Mouse (Mus musculus) embryonic facial prominence, embryonic 15.5 days (tissue): ENCODE measurements around the gene Cdt1. TPM values are rescaled to one million over a fixed set of nuclear protein-coding genes. Genes with fewer than 3 reads are reported as not detected.
"Not testable (repeated sequence)": the region's sequence is repeated elsewhere in the genome, so short reads cannot be mapped to it uniquely, and the experiment has no call there.

Experiments used
- ATAC-seq: fragments of 200-750 bp; cut with Nextera tagmentation; 2 replicates; pipeline ENCODE4 v1.8.0; 2017; ENCODE audit warnings: low read depth, moderate TSS enrichment; ENCODE audit not compliant: insufficient number of reproducible peaks, low FRiP score, low TSS enrichment
- H3K27ac ChIP-seq: fragments of 300-500 bp; sonication (generic); replicated peaks from 2 replicates; pipeline ENCODE4 v1.5.1; 2015; ENCODE audit warnings: mild to moderate bottlenecking, inconsistent platforms
- H3K27me3 ChIP-seq: fragments of 300-500 bp; sonication (generic); 2 replicates; pipeline ENCODE4 v1.6.1; 2015; ENCODE audit warnings: inconsistent platforms
- H3K36me3 ChIP-seq: fragments of 300-500 bp; sonication (generic); 2 replicates; pipeline ENCODE4 v1.6.1; 2015; ENCODE audit warnings: mild to moderate bottlenecking, inconsistent platforms
- H3K4me1 ChIP-seq: fragments of 300-500 bp; sonication (generic); 2 replicates; pipeline ENCODE4 v1.6.1; 2015; ENCODE audit warnings: inconsistent platforms
- H3K4me2 ChIP-seq: fragments of 300-500 bp; sonication (generic); replicated peaks from 2 replicates; pipeline ENCODE4 v1.6.1; 2015; ENCODE audit warnings: mild to moderate bottlenecking, inconsistent platforms
- H3K4me3 ChIP-seq: fragments of 300-500 bp; sonication (generic); replicated peaks from 2 replicates; pipeline ENCODE4 v1.5.1; 2015; ENCODE audit warnings: mild to moderate bottlenecking, inconsistent platforms
- H3K9ac ChIP-seq: fragments of 300-500 bp; sonication (generic); 2 replicates; pipeline ENCODE4 v1.6.1; 2015; ENCODE audit warnings: inconsistent platforms
- H3K9me3 ChIP-seq: fragments of 300-500 bp; sonication (generic); replicated peaks from 2 replicates; pipeline ENCODE4 v1.6.1; 2016; ENCODE audit warnings: inconsistent platforms
- WGBS: fragments of 180-500 bp; shearing (Covaris S2); methylation state at CpG from one replicate; pipeline ENCODE4 v1.1.7; 2015; 5-methylcytosine and 5-hydroxymethylcytosine counted together
- polyA plus RNA-seq: library from polyadenylated mRNA; unstranded; fragments of >200 nt; fragmentation: Nextera tagmentation; extraction: Ambion mirVana; gene quantifications from 2 replicates; pipeline ENCODE4 v1.2.1, GENCODE M21; 2015

Gene Cdt1
- polyA plus RNA-seq, 1 experiment from 2014 or later, result 36.2 TPM

GRCm38 (mm10) chr8:122566766-122567165 lies 1.0 kb upstream of the Cdt1 start:
- Histone ChIP-seq H3K4me3 (peak overlapping the region; percentile 88), H3K4me1 (peaks cover 24% of the 10 kb centered on the region), H3K9me3 (no peaks in the 10 kb centered on the region), H3K27me3 (no peaks in the 10 kb centered on the region), H3K4me2 (peak overlapping the region; percentile 75), H3K9ac (0 out of 2 replicates have a peak overlapping the region, but pooled peaks have one; percentile 85), H3K27ac (peak overlapping the region; percentile 96), H3K36me3 (peaks cover 25% of the 10 kb centered on the region)
- ATAC-seq, result no peak
- 22% methylated on average over 6 of the region's 6 CpGs for WGBS

DNA sequence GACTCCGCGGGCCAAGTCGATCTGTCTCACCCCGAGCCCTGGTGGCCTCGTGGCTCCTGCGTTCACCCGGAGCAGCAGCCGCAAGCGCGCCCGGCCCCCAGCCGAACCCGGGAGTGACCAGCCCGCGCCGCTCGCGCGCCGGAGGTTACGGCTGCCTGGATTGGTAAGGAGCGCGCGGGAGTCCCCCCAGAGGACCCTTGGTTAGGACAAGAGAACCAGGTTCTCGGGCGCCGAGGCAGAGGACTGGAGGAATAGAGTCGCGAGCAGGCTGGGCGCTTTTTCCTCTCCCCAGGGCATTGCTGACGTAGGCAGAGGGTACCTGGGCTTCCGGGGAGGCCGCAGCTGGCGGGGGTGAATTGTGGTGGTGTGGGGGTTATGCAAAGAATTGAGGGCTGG lies 292 bp downstream of the Cdt1 start:
- Histone ChIP-seq H3K9me3 (no peaks in the 10 kb centered on the region), H3K9ac (peak overlapping the region; percentile 85), H3K36me3 (peaks cover 39% of the 10 kb centered on the region), H3K27me3 (no peaks in the 10 kb centered on the region), H3K4me1 (peaks cover 24% of the 10 kb centered on the region), H3K4me2 (peak overlapping the region; percentile 75), H3K4me3 (peak overlapping the region; percentile 88), H3K27ac (peak overlapping the region; percentile 96)
- ATAC-seq, result peak; percentile 7; the same call in 1 of the 2 replicates
- WGBS, result under 1% methylated on average over 34 of the region's 34 CpGs

DNA sequence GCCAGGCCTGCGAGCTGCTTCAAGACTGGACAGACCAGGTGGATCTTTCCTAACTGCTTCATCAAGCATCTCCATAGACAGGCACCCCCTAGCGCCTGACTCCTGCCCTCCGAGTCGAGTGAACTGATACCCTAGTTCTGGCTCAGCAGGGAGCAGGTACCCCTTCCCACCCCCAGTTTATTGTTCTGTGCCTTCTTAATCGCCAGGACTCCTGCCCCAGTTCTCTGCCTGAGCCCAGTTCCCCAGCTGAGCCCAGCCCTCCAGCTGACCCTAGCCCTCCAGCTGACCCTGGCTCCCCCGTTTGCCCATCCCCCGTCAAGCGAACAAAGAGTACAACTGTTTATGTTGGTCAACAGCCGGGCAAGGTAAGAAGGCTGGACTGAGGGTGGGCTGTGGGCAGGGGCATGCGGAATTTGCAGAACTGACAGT lies 1.1 kb downstream of the Cdt1 start:
- H3K27ac ChIP-seq, result 0 out of 2 replicates have a peak overlapping the region, but pooled peaks have one; percentile 7
- H3K4me1 ChIP-seq, result peaks cover 24% of the 10 kb centered on the region
- H3K27me3 ChIP-seq, result no peaks in the 10 kb centered on the region
- H3K9me3 ChIP-seq, result no peaks in the 10 kb centered on the region
- no peak for ATAC-seq
- peaks cover 44% of the 10 kb centered on the region for H3K36me3 ChIP-seq
- WGBS, result 12% methylated on average over 10 of the region's 10 CpGs
- H3K9ac ChIP-seq, result peak overlapping the region; percentile 28
- H3K4me2 ChIP-seq, result peak overlapping the region; percentile 75
- H3K4me3 ChIP-seq, result peak overlapping the region; percentile 88

DNA sequence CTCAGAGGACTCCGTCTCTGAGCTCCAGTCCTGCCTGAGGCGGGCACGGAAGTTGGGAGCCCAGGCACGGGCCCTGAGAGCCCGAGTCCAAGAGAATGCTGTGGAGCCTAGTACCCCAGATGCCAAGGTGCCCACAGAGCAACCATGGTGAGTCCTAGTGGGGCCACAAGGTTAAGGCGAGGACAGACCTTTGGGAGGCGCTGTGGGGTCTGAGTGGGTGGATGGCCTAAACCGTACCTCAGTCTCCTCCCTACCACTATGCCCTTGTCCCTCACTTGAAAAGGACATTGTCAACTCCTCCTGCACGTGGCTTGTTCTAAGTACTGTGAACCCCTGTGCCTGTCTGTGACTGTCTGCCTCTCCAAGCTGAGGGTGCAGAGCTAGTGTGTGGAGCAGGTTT lies 1.5 kb downstream of the Cdt1 start:
- Histone ChIP-seq H3K9ac (peak overlapping the region; percentile 28), H3K36me3 (peaks cover 48% of the 10 kb centered on the region), H3K4me2 (peak overlapping the region; percentile 75), H3K27ac (0 out of 2 replicates have a peak overlapping the region, but pooled peaks have one; percentile 7), H3K9me3 (no peaks in the 10 kb centered on the region), H3K4me1 (peaks cover 24% of the 10 kb centered on the region), H3K4me3 (peak overlapping the region; percentile 88), H3K27me3 (no peaks in the 10 kb centered on the region)
- 58% methylated on average over 9 of the region's 9 CpGs for WGBS
- ATAC-seq, result no peak

- Histone ChIP-seq H3K4me3 (no peak overlapping the region), H3K27ac (no peak overlapping the region), H3K36me3 (peaks cover 51% of the 10 kb centered on the region), H3K9me3 (no peaks in the 10 kb centered on the region), H3K9ac (no peak overlapping the region), H3K4me2 (no peak overlapping the region), H3K4me1 (peaks cover 31% of the 10 kb centered on the region), H3K27me3 (no peaks in the 10 kb centered on the region)
- 92% methylated on average over 16 of the region's 16 CpGs for WGBS
- ATAC-seq, result no peak
Measured at GRCm38 (mm10) chr8:122569996-122570395, 2.2 kb downstream of the Cdt1 start.

DNA sequence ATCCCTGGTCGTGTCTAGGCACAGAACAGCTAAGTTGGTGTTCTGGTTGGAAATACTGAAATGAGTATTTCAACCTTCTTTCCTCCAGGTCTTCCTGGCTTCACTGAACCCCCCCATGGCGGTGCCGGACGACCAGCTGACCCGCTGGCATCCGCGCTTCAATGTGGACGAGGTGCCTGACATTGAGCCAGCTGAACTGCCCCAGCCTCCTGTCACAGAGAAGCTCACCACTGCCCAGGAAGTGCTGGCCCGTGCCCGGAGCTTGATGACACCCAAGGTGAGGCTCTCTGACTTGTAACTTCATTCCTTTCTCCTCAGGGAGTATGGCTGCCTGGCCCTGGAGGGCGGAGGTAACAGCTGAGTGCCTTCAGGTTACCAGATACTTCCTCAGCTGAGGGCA lies 3.3 kb downstream of the Cdt1 start:
- Histone ChIP-seq H3K9me3 (no peaks in the 10 kb centered on the region), H3K36me3 (peaks cover 51% of the 10 kb centered on the region), H3K4me1 (peaks cover 42% of the 10 kb centered on the region), H3K27ac (no peak overlapping the region), H3K4me3 (no peak overlapping the region), H3K27me3 (no peaks in the 10 kb centered on the region), H3K4me2 (no peak overlapping the region), H3K9ac (no peak overlapping the region)
- 90% methylated on average over 11 of the region's 11 CpGs for WGBS
- ATAC-seq, result no peak

GRCm38 (mm10) chr8:122571750-122572267 lies 4.0 kb downstream of the Cdt1 start:
- WGBS, result 90% methylated on average over 17 of the region's 17 CpGs
- Histone ChIP-seq H3K36me3 (peaks cover 51% of the 10 kb centered on the region), H3K4me2 (no peak overlapping the region), H3K9ac (no peak overlapping the region), H3K4me1 (peaks cover 39% of the 10 kb centered on the region), H3K27me3 (no peaks in the 10 kb centered on the region), H3K4me3 (no peak overlapping the region), H3K9me3 (no peaks in the 10 kb centered on the region), H3K27ac (no peak overlapping the region)
- ATAC-seq, result no peak

GRCm38 (mm10) chr8:122572751-122573150 lies 4.9 kb downstream of the Cdt1 start:
- H3K9me3 ChIP-seq, result no peaks in the 10 kb centered on the region
- WGBS, result 90% methylated on average over 3 of the region's 3 CpGs
- peaks cover 51% of the 10 kb centered on the region for H3K36me3 ChIP-seq
- H3K27me3 ChIP-seq, result no peaks in the 10 kb centered on the region
- H3K4me1 ChIP-seq, result peaks cover 39% of the 10 kb centered on the region
- H3K9ac ChIP-seq, result no peak overlapping the region
- no peak overlapping the region; the same call in 1 of the 2 replicates for H3K27ac ChIP-seq
- no peak overlapping the region for H3K4me2 ChIP-seq
- no peak for ATAC-seq
- no peak overlapping the region for H3K4me3 ChIP-seq

DNA sequence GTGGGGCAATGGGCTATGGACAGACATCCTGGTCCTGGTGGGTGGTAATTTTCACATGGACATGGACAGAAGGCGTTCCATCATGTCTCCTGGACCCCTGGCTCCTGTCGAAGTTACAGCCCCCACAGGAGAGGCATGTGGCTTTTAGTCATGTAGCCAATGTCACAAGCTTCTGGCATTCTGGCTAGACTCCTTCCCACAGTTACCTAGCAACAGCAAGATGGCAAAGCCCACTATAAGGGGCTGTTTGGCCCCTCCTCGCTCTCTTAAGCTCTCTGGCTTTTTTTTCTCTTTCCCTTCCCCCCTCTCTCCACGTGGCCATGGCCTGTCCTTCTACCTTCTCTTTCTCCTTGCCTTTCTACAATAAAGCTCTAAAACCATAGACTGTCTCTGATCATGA lies 5.4 kb downstream of the Cdt1 start:
- 55% methylated on average over 4 of the region's 4 CpGs for WGBS
- H3K36me3 ChIP-seq, result peaks cover 51% of the 10 kb centered on the region
- not testable (repeated sequence) for H3K27ac ChIP-seq

DNA sequence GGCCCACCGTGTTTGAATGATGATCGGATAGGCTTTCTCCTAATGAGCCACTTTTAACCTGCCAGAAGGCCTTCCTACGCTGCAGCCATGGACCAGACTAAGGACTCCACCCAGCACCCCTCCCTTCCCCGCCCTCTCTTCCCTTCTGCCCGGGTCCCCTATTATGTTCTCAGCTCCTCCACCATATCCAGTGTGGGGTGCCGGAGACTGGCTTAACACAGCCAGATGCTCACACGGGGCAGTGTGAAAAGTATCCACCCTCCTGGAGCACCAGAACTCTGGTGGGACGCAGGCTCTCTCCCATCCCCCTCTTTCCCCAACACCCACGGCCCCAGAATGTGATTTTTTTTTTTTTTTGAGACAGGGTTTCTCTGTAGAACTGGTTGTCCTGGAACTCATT lies 5.8 kb downstream of the Cdt1 start:
- Histone ChIP-seq H3K36me3 (peaks cover 51% of the 10 kb centered on the region), H3K9ac (no peak overlapping the region), H3K27me3 (no peaks in the 10 kb centered on the region), H3K4me3 (no peak overlapping the region), H3K9me3 (no peaks in the 10 kb centered on the region), H3K27ac (no peak overlapping the region), H3K4me1 (peaks cover 41% of the 10 kb centered on the region), H3K4me2 (no peak overlapping the region)
- no peak for ATAC-seq
- 55% methylated on average over 9 of the region's 9 CpGs for WGBS

More for the DNA sequence above, 5.4 kb downstream of the Cdt1 start:
- H3K27me3 ChIP-seq, H3K4me3 ChIP-seq, ATAC-seq, H3K4me2 ChIP-seq, H3K9me3 ChIP-seq, H3K9ac ChIP-seq: not testable (repeated sequence)
- peaks cover 39% of the 10 kb centered on the region for H3K4me1 ChIP-seq

- Histone ChIP-seq H3K4me2 (no peak overlapping the region), H3K4me3 (no peak overlapping the region), H3K9ac (no peak overlapping the region), H3K36me3 (peaks cover 51% of the 10 kb centered on the region), H3K27me3 (no peaks in the 10 kb centered on the region), H3K4me1 (peaks cover 41% of the 10 kb centered on the region), H3K27ac (no peak overlapping the region), H3K9me3 (no peaks in the 10 kb centered on the region)
- WGBS, result 68% methylated on average over 3 of the region's 3 CpGs
- no peak for ATAC-seq
Measured at GRCm38 (mm10) chr8:122574264-122574663, 6.4 kb downstream of the Cdt1 start.

- H3K27ac ChIP-seq, result no peak overlapping the region
- H3K4me2 ChIP-seq, result no peak overlapping the region
Measured at GRCm38 (mm10) chr8:122574667-122575251, 6.9 kb downstream of the Cdt1 start.

More at GRCm38 (mm10) chr8:122574667-122575251, 6.9 kb downstream of the Cdt1 start:
- H3K9me3 ChIP-seq, result no peaks in the 10 kb centered on the region
- peaks cover 46% of the 10 kb centered on the region for H3K36me3 ChIP-seq
- no peaks in the 10 kb centered on the region for H3K27me3 ChIP-seq
- ATAC-seq, result no peak
- no peak overlapping the region for H3K9ac ChIP-seq
- H3K4me1 ChIP-seq, result peaks cover 41% of the 10 kb centered on the region
- 58% methylated on average over 10 of the region's 10 CpGs for WGBS
- H3K4me3 ChIP-seq, result no peak overlapping the region
